Mouse (Mus musculus) left cerebral cortex, postnatal 10 days (tissue): ENCODE data around the gene Rnasek. TPM values are rescaled to one million over a fixed set of nuclear protein-coding genes. Genes with fewer than 3 reads are reported as not detected.

Source experiments
- DNase-seq, 2 experiments: peaks; one replicate each; pipeline ENCODE4 v3.0.0; 2021 to 2022; ENCODE audit warnings: low spot score in 2 of 2, mixed read lengths in 1 of 2; ENCODE audit errors: extremely low spot score in 1 of 2
- intact Hi-C: fragments of 180-260 bp; cut with DNase I; formaldehyde crosslinking; loops from one replicate; pipeline ENCODE4 v1.15.1; 2025
- total RNA-seq, 2 experiments: library from RNA; stranded (reverse); gene quantifications; 2 replicates each; pipeline ENCODE4 v1.2.3; 2021

Gene Rnasek
- total RNA-seq, 2 experiments from 2014 or later: 279 to 285 TPM

DNA sequence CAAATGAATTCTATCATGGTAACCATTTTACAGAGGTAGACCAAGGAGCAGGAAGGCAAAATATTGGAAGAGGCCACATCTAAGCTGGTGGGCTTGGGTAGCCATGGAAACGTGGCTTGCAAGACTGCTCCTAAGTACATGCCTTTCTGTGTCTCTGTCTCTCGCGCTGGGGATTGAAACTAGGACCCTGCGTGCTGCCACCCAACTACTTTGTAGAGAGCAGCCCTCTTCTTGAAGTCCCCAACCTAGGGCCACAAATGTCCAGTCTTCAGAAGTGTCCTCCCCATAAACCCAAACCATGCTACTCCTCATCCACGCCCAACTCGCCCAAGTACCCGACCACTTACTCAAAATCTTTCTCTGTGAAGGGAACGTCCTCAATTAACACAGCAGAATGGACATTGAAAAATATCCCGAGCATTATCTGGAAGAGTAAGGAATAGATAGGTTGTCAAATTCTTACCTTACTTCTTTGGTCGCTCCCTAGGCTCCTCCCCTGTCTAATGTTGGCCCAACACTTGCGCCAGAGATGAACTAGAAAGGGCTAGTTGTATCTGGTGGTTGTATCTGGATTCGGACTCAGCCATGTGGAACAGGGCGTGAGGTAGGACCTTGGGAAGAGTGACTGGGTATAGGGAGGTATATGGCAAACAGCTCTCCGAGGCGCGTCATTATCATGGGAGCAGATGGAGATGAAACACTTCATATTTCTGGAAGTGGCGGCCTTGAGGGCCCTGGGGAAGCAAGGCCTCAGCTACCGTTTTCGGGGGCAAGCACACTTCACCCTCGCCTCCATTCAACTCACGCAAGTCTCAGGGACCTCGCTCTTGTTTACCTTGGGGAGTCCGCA, 826 bp downstream of the Rnasek start:
- DNase-seq: no peak
- intact Hi-C loops: no loop called here

DNA sequence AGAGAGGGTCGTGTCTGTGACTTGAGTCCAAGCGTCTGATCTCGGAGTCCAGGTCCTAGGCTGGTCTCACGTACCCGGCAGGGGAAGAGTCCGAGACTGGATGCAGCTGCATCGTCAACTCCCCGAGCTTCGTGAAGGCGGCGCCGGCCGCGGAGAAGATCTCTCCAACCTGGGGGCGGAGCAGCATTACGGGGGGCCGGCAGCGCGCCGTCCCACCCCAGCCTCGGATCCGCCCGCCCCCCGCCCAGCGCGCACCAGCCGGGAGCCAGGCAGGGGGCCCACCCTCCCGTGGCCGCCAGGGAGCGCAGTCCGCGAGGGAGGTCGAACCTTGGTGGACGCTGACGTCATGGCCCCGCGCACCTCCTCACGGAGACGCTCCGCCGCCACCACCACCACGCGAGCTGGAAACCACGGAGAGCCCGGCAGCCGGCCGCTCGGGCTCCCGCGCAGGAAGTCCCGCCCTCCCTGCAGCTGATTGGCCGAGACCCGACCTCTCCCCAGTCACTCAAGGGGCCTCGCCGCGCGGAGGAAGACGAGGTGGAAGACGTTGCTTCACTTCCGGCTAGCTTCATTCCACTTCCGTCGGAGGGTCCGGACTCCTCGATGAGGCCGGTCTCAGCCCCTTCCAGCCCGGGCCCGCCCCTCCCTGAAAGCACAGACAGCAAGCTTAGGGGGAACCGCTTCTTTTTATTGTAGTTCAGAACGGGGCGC, 2.0 kb downstream of the Rnasek start, which contains the start of gene 0610010K14Rik:
Gene 0610010K14Rik (minus strand): TSS at position 458 of the 711 bp plus-strand sequence.
- peak; percentile 98 to 99 for DNase-seq
- intact Hi-C loops: no loop called here

DNA sequence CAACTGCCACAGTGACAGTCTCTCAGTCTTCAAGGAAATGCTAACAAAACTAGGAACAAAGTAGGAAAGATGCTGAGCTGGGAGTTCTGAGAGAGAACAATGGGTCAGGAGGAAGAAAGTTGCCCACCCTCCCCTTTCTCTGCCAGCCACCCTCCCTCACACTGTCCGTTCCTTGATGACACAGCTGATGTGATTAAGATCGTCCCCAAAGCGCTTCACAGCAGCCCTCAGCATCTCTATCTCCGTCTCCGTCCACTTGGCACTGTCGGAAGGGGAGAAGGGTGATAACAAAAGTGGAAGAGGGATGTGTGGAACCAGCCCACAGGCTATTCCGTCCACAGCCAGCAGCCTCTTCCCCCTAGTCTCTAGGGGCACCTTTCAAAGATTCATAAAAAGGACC, 2.9 kb downstream of the Rnasek start:
- intact Hi-C loops: no loop called here
- no peak for DNase-seq

DNA sequence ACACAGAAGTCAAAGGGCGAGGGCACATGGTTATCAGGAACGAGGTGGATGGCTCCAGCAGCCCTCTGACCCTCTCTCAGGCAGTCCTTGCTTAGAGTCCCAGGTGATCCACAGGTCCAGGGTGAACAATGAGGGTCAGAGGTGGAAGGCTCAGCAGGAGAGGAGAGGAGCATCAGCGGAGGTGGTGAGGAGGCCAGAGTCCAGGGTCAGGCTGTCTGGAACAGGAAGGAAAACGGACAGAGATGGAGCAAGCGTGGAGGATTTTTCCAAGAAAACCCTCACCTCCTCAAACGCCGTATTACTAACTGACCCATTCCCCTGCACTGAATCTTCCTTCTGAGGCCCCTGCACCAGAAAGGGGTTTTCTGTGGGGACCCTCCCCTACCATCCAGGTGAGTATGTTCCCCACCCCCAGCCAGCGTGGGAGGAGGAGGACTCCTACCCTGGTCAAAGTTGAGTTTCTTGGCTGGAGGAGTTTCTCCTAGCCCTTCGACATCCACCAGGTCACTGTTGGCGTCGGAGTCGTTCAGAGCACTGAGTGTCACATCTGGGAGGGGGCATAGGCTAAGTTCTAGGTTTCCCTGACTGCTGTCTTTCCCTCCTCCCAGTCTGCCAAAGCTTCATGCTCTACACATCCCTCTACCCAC, 4.3 kb downstream of the Rnasek start:
- no peak for DNase-seq
- intact Hi-C loops: no loop called here

DNA sequence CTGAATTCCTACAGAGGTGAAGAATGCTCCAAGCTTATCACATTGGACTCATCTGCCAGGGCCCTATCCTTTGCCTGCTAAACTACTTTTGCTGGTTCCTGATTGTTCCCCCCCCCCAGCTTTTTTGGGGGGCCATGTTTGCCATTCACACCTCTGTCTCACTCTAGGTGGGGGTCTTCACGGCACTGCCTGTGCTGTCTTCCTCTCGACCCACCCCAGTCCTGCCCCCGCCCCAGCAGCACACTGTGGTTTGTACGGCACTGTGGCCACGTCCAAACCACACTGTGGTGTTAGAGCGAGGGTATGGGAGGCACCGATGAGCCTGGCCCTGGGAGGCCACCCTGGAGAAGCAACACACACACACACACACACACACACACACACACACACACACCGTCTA, 5.1 kb downstream of the Rnasek start:
- intact Hi-C loops: no loop called here
- no peak for DNase-seq

DNA sequence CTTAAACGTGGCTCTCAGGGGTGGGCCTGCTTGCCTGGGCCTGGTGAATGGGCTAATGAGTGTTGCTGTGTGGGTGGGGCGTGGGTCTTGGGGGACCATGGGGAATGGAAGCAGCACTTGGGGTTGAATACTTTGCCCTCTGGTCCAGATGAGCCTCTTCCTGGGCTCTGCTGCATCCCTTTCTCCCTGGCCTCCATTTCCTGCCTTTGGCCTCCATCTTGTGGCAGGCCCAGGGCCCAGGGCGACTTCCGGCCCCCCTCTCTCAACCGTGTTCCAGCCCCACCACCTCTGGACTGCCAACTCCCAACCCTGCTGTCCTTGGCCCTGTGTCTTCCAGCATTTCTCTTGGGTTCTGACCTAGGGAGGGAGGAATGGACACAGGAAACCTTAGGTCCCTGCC, 5.6 kb downstream of the Rnasek start:
- DNase-seq: no peak
- intact Hi-C loops: no loop called here

DNA sequence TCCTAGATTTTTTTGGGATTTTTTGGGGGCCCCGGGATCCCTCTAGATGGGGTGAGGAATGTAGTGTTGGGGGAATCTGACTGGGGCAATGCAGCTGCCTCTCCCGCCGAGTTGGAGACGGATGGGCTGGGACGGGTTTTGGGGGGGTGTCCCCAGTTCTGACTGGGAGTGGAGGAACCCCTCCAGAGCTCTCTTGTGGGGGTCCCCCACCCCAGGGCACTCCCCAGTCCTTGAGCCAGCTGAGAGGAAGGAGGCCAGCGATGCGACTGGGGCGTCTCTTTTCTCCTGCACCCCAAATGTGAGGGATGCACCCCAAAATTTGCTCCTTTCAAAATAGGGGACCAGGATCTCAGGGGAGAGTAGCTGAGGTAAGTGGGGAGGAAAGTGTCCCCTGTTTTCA, 6.6 kb downstream of the Rnasek start:
- intact Hi-C loops: no loop called here
- peak in 1 of 2 experiments; percentile 57 for DNase-seq

DNA sequence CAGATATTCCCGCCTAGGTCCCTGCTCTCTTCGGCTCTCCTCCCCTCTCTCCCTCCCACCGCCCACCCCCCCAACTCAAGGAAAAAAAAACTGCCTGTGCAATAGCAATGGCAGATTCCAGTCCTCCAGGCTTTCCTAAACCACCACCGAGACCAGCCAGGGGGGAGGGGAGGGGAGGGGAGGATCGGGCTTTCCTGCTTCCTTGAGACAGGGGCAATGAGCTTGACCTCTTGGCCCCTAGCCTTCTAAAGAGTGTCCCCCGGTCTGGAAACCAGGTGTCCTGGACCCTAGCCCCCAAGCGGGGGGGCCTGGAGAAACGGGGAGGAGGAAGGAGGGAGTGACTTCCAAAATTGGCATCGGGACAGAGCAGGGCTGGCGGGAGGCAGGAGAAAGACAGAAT, 7.1 kb downstream of the Rnasek start:
- intact Hi-C loops: no loop called here
- peak in 1 of 2 experiments; percentile 76 for DNase-seq

DNA sequence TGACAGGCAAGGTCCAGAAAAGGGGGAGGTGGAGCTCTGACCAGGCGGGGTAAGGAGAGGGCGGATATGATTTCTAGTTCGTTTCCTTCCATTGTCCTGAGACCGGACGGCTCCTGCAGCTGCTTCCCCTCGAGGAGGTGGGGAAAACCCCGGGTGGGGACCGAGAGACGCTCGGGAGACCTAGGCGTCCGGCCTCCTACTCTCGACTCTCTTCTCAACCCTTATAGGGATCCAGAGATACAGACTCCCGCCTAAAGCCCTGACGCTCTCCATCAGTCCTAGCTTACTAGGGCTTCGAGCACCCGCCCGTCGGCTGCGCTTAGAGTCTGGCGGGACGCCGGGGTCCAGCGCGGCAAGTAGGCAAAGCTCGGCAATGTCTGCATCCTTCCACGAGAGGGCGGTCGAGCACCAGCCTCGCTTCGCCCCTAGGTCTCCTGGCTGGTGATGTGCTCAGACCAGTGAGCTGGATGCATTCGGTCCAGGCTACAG, 9.4 kb downstream of the Rnasek start:
- DNase-seq: peak in 1 of 2 experiments; percentile 90
- intact Hi-C loops: no loop called here

DNA sequence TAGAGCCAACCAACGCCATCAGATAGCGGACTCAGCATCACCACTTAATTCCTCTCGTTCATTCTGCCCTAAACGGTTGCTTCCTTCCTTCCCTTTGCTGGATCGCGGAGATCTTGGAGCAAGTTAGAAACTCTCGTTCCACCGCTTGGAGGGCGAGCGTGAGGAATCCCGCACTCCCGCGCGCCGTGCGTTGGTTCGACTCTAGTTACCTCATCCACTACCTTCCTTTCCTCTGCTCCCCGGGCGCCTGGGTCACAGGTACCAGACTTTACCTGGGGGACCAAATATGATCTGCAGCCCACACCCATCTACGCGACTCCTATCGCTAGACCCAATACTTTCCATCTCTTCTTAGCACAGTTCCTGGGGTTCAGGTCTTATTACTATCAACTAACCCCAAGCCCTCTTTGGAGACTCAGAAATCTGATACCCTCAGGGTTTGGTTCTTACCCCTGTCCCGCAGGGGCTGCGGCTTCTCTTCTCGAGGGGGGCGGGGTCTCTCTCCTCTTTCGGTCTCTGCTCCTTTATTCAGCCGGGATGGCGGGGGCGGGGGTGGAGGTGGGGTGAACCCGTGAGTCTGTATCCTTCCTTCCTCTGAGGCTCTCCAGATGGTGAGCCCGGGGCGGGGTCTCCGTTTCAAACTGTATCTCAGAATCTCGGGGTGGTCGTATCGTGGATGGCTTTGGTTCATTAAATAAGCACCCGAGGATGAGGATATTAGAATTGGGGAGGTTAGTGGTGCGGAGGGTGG, 10.2 kb downstream of the Rnasek start, which contains the start of gene Bcl6b:
Gene Bcl6b (minus strand): TSS at position 539 of the 751 bp plus-strand sequence.
- intact Hi-C loops: no loop called here
- DNase-seq: peak in 1 of 2 experiments; percentile 70

DNA sequence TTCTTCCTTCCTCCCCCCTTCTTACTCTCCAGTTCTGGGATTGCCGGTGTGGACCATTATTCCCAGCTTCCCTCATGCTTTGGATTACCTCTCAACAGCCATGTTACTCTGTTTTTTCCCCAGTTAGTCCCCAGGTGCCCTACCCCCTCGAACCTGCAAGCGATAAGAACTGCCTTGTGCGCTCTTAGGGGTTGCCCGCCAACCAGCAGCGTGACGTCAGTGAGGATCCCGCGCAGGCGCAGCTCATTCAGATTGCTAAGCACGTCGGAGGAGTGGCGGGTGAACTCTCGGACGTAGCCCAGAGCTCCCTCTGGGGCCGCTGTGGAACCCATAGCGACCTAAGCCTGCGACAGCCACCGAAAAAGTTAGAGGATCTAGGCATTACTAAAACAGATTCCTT, 10.8 kb downstream of the Rnasek start:
- DNase-seq: peak in 1 of 2 experiments; percentile 93
- intact Hi-C loops: no loop called here

DNA sequence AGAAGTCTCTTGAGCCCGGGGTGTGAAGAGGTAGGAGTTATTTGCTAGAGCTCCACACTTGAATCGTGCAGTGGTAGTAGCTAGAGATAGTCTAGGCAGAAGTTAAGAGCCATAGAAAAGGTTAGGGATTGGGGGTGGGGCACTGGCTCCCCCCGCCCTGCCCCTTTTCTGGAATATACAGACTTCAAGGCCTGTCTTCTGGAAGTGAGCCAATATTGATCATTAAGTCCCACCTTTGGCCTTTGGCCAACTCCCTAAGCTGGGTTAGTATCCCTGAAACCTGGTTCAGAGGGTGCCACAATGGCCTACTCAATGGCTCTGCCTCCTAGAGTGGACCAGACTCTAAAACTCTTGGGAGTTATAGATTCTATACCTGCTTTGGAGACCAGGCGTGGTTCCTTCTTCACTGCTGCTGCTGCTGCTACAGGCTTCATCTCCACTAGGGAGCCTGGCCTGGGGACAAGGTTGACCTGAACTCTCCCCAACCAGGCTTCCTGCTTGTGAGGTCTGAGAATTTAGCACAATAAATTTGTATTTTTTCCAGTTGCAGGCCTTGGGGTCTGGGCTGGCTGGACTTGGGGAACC, 11.9 kb downstream of the Rnasek start:
- DNase-seq: peak in 1 of 2 experiments; percentile 33
- intact Hi-C loops: no loop called here

DNA sequence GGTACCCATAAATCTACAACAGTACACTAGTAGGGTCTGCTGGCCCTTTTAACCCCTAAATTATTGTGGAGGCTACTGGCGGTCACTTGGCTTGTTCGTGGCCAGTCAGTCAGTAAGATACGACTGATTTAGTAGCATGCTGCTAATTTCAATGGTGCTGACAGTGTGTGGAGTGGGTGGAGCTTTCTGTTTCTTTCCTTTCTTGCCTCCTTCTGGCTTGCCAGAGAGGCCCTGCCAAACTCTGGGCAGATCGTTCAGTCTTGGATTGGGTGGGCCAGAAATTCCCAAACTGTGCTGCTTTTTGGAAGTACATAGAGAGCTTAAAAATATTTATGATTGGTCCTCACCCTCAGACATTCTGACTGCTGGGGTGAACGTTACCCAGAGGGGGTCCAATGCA, 12.5 kb downstream of the Rnasek start:
- DNase-seq: peak in 1 of 2 experiments; percentile 33
- intact Hi-C loops: no loop called here

DNA sequence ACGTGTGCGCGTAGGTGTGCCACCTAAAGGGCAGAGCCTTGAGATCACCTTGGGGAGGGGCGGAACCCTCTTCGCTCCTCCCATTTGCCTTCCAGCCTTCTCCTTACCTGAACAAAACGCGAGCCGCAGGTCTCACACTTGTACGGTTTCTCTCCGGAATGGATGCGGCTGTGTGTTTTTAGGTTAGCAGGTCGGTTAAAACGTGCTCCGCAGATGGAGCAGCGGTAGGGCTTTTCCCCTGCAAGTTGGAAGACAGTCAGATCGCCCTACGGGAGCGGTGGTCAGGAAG, 13.1 kb downstream of the Rnasek start:
- peak in 1 of 2 experiments; percentile 28 for DNase-seq
- intact Hi-C loops: no loop called here

DNA sequence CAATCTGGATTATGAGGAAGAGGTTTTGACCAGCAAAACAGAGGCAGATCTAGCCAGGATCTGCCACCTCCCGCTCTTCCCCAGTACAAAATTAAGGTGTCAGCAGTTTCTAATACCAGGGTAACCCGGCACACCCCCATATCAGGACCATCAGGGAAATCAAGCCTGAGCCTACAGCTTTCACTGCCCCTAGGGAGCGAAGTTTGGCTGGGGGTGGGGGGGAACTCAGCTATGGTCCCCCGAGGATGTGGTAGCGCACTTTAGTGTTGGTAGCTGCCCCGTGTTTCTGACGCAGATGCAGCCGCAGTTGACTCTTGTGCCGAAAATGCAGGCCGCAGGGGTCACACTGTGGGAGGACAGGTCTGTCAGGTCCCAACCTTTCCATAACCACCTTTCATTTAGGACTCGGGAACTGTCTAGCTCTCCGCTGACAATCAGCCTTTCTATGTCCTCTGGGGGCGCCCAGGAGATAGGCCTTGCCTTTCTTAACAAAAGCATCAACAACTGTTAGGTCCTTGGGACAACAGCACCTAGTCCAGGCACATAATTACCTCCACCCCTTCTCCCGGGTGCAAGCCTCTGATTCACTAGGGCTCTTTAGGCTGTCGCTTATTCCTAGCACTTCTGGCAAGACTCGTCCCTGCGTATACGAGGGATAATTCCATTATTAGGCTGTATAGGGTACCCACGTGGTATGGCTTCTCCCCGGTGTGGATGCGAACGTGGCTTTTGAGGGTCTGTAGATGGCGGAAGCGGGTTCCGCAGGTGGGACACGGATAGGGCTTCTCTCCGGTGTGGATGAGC, 13.6 kb downstream of the Rnasek start:
- intact Hi-C loops: no loop called here
- DNase-seq: peak in 1 of 2 experiments; percentile 33

DNA sequence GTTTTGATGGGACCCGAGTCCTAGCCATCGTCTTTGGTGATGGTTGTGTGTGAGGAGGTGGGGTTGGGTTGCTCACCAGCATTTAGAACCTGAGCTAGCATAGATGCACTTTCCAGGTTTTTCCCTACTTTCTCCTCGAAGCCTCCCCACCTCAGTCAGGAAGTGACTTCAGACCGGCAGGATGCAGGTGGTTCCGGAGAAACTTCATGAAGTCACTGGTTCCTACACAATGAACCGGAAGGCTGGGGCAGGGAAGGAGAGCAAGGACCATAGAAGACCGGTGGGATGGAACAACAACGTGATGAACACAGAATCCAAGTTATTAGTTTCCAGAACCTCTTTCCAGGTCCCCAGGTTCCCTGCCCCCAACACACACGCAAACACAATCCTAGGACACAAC, 15.9 kb downstream of the Rnasek start:
- intact Hi-C loops: no loop called here
- peak in 1 of 2 experiments; percentile 70 for DNase-seq

DNA sequence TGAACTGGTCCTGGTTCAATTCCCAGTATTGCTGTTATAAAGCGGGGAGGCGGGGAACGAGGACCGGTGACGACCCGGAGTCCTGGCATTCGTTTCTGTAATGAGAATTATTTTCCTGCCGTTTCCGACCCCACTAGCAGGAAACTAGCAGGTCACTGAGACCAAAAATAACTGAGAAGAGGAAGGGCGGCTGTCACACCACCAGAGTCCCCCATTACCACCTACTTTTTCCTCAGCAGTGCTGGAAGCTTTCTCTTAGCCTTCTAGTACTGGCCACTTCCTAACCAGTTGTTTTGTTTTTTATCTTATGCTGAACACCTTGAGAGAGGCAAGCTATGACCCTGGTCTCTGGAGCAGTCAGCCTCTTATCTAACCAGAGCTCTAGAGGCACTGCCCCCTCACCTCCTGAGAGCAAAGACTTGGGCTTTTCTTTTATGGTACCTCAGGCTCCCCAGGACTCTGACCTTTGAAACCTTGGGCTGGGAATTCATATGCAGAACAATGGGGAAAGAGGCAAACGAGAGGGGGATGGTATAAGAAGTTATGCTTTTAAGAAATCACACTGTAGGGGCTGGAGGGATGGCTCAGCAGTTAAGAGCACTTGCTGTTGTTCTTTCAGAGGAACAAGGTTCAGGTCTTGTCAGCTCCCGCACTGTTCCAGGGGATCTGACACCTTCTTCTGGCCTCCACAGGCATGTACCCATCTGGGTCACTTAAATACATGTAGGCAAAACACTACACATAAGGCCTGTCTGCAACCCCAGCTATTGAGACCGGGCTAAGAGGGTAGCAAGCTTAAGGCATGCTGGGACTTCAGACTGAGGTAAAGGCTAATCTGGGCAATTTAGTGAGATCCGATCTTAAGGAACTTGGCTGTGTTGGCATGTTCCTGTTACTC, 17.8 kb downstream of the Rnasek start:
- peak in 1 of 2 experiments; percentile 41 for DNase-seq
- intact Hi-C loops: no loop called here
